Mouse (Mus musculus) cerebellum, adult 2 months (tissue): ENCODE measurements around the gene Col4a2.

Experiments used
- CTCF ChIP-seq: fragments of 200-500 bp; IDR thresholded peaks from 2 replicates; pipeline ENCODE4 v1.5.1; 2011; ENCODE audit warnings: low read depth, mild to moderate bottlenecking, control low read depth, low read length, moderate library complexity, borderline replicate concordance; ENCODE audit not compliant: insufficient read depth
- POLR2A ChIP-seq: fragments of 200-500 bp; IDR thresholded peaks from 2 replicates; pipeline ENCODE4 v1.6.1; 2011; ENCODE audit warnings: low read length, control low read depth, borderline replicate concordance; ENCODE audit not compliant: insufficient read depth

GRCm38 (mm10) chr8:11278101-11278611 lies 34.4 kb upstream of the Col4a2 start:
- TF ChIP-seq POLR2A (no peak), CTCF (no peak)
